Mouse (Mus musculus) embryo, embryonic 10 days (tissue): ENCODE measurements at regions not wholly inside any gene's neighbourhood (a gene's known extent, or its start where the extent isn't known, plus 50 kb on each side); places are given as distances from the start of the nearest gene placed in this dataset.

ENCODE experiments used
- DNase-seq: peaks from one replicate; pipeline ENCODE4 v3.0.0-alpha.2; 2015; ENCODE audit warnings: low spot score

- no peak for DNase-seq
Measured at GRCm38 (mm10) chr6:7473730-7474129, 80.9 kb upstream of the Tac1 start.

GRCm38 (mm10) chr6:7476907-7477306, 77.8 kb upstream of the Tac1 start:
- DNase-seq = no peak

GRCm38 (mm10) chr6:7494299-7494698, 60.4 kb upstream of the Tac1 start:
- no peak for DNase-seq

GRCm38 (mm10) chr6:7496766-7497165, 57.9 kb upstream of the Tac1 start:
- peak; percentile 5 for DNase-seq
